Mouse (Mus musculus): ENCODE data around the gene Cstf3. TPM values are rescaled to one million over a fixed set of nuclear protein-coding genes. Genes with fewer than 3 reads are reported as not detected.

Cstf3 gene
- polyA plus RNA-seq, 1 experiment from 2014 or later, result 107 TPM

DNA sequence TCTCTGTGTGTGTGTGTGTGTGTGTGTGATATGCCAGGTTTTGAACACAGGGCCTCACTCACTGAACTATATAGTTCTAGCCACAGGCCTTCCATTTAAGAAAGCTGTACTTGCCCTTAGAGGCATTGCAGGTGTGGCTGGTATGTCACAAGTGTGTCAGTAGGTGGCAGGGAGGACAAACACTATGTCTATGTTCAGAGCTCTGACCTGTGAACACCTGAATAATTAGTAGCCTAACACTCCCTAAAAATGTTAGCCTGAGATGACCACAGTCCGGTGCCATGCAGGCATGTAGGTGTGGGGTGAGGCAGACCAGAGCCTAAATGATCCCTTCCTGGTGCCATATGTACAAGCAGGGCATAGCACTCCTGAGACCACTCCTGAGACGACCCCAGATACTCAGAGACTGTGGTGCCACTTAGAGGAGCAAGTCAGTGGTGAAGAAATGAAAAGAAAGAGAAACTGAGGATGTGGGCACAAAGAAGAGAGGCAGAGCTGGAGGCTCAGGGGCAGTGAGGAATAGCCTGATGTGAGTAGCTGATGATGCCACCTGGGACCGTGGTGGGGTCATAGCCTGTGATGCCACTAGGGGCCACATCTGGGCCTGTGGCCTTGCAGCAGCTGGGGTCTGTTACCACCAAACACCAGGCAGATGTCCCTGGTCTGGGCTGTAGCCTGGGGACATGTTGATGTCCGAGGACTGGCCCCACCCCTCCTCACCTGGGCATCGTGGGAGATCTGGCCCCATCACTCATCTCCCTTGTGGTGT lies 11.3 kb upstream of the Cstf3 start:
- Histone ChIP-seq H3K27me3 (no peaks in the 10 kb centered on the region), H3K9me3 (no peaks in the 10 kb centered on the region), H3K4me1 (replicated peaks) (no peaks in the 10 kb centered on the region), H3K36me3 (no peaks in the 10 kb centered on the region), H3K4me3 (replicated peaks) (no peak overlapping the region), H3K9ac (replicated peaks) (no peak overlapping the region), H3K4me2 (no peak overlapping the region), H3K27ac (no peak overlapping the region)
- 73% methylated on average over 5 of the region's 5 CpGs for WGBS
- ATAC-seq (ENCODE audit: insufficient number of reproducible peaks, insufficient read depth, low FRiP score, low TSS enrichment, low read depth), result no peak

DNA sequence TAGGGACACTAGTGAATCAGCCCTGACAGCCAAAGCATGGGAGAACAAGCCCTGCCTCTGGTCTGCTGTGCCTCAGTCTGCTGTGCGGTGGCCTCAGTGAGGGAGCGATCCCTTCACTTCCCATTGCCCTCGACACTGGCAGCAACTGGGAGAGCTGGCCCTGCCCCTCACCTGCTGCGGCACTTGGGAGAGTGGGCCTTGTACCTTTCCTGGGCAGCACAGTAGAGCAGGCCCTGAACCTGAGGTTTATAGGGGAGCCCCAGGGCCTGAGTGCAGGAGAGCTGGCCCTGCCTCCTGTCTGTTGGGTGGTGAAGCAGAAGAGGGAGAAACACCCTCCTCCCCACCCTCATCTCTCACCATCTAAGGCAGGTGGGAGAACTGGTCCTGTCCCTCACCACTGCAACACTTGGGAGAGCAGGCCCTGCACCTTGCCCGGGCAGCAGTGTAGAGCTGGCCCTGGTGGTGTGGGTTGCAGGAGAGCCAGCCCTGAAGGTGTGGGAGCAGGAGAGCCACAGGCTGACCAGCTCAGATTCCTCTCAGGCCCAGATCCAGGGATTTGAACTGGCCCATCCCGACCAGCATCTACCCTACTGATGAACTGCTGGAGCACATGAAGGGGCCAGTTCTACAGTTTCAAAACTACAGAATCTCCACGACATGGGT lies 10.4 kb upstream of the Cstf3 start:
- Histone ChIP-seq H3K4me1 (replicated peaks) (no peaks in the 10 kb centered on the region), H3K9ac (replicated peaks) (no peak overlapping the region), H3K4me2 (no peak overlapping the region), H3K4me3 (replicated peaks) (no peak overlapping the region), H3K9me3 (no peaks in the 10 kb centered on the region), H3K36me3 (no peaks in the 10 kb centered on the region), H3K27me3 (no peaks in the 10 kb centered on the region), H3K27ac (no peak overlapping the region)
- peak; percentile 52; the same call in 1 of the 2 replicates for ATAC-seq (ENCODE audit: insufficient number of reproducible peaks, insufficient read depth, low FRiP score, low TSS enrichment, low read depth)
- 81% methylated on average over 7 of the region's 7 CpGs for WGBS

DNA sequence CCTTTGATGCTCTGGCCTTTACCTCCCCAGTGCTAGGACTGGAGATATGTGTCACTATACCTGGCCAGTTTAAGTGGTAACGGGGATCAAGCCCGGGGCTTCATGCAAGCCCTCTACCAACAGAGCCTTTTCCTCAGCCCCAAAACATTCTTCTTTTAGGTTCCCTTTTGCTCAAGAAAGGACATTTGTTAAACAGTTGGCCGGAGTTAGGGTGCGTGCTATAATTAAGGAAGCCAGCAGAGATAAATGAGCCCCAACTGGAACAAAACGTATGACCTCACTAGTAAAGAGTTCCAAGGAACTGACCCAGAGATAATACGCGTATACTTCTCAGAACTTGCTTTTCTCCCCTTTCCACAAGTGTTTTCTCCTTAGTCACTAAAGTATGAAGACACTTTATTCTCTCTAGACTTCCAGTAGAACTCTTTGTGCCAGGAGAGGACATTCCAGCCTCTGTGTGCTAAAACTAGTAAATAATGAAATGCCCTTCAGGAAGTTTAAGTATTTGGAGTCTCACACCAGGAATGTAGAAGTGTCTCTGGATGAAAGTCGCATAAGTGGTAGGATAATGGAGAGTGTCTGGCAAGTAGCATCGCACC lies 8.9 kb upstream of the Cstf3 start:
- H3K4me2 ChIP-seq, result no peak overlapping the region
- H3K9ac ChIP-seq (replicated peaks), result no peak overlapping the region
- H3K4me1 ChIP-seq (replicated peaks), result no peaks in the 10 kb centered on the region
- H3K27ac ChIP-seq, result no peak overlapping the region
- 83% methylated on average over 9 of the region's 9 CpGs for WGBS
- no peaks in the 10 kb centered on the region for H3K36me3 ChIP-seq
- ATAC-seq (ENCODE audit: insufficient number of reproducible peaks, insufficient read depth, low FRiP score, low TSS enrichment, low read depth), result no peak
- no peak overlapping the region for H3K4me3 ChIP-seq (replicated peaks)
- H3K9me3 ChIP-seq, result no peaks in the 10 kb centered on the region
- no peaks in the 10 kb centered on the region for H3K27me3 ChIP-seq

DNA sequence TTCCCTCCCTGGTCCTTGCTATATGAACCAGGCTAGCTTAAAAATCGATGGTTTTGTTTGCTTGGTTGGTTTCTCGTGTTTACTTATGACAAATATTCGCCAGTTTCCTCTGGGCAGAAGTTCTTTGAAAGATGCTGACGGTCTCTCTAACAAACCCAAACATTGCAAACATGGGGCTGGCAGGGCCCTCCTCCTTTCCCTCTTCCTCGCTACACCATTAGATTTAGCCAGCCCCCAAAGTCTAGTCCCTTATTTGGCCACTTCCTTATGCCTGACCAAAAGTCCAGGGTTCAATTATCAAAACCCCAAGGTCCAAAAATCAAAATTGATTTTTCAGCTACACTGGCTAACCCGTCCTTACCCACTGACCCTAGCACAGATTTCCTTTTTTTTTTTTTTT lies 7.3 kb upstream of the Cstf3 start:
- WGBS, result 83% methylated on average over 6 of the region's 6 CpGs
- H3K27ac ChIP-seq, result no peak overlapping the region
- H3K4me2 ChIP-seq, result no peak overlapping the region
- H3K4me3 ChIP-seq (replicated peaks), result no peak overlapping the region
- no peaks in the 10 kb centered on the region for H3K27me3 ChIP-seq
- no peak for ATAC-seq (ENCODE audit: insufficient number of reproducible peaks, insufficient read depth, low FRiP score, low TSS enrichment, low read depth)
- H3K9me3 ChIP-seq, result no peaks in the 10 kb centered on the region
- H3K9ac ChIP-seq (replicated peaks), result no peak overlapping the region
- no peaks in the 10 kb centered on the region for H3K36me3 ChIP-seq
- no peaks in the 10 kb centered on the region for H3K4me1 ChIP-seq (replicated peaks)

DNA sequence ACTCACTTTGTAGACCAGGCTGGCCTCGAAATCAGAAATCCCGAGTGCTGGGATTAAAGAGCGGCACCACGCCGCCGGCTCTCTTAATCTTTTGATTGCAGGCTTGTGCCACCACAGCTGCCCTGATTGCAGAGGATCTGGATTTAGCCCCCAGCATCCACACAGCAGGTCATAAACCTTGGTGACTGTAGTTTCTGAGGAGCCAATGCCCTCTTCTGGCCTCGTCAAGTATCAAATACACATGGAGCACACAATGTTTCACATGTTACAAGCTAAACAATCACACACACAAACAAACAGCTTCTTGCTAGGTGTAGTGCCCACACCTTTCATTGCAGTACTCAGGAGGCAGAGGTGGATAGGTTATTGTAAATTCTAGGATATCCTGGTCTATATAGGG lies 6.1 kb upstream of the Cstf3 start:
- Histone ChIP-seq H3K4me2 (no peak overlapping the region), H3K27ac (no peak overlapping the region), H3K9me3 (no peaks in the 10 kb centered on the region), H3K4me3 (replicated peaks) (no peak overlapping the region), H3K9ac (replicated peaks) (no peak overlapping the region), H3K4me1 (replicated peaks) (no peaks in the 10 kb centered on the region), H3K36me3 (no peaks in the 10 kb centered on the region), H3K27me3 (no peaks in the 10 kb centered on the region)
- no peak for ATAC-seq (ENCODE audit: insufficient number of reproducible peaks, insufficient read depth, low FRiP score, low TSS enrichment, low read depth)
- WGBS, result 54% methylated on average over 7 of the region's 7 CpGs

DNA sequence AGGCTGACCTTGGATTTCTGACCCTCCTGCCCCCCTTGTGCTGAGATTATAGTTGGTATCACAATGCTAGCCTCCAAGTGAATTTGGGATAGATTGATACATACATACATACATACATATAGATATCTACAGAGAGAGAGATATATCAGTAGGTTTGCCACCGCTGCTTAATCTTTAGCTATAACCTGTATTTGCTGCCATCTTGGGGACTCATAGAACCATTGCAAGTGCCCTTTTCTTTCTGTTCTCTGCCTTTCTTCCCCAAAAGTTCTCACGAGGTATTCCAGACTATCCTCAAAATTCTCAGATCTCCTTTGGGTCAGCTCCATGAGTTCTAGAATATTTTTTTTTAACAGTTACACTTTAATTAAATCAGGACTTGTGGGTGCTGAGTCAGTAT lies 4.7 kb upstream of the Cstf3 start:
- H3K9ac ChIP-seq (replicated peaks), result no peak overlapping the region
- no peak overlapping the region for H3K4me3 ChIP-seq (replicated peaks)
- no peak for ATAC-seq (ENCODE audit: insufficient number of reproducible peaks, insufficient read depth, low FRiP score, low TSS enrichment, low read depth)
- WGBS, result 52% methylated on average over 2 of the region's 2 CpGs
- no peaks in the 10 kb centered on the region for H3K4me1 ChIP-seq (replicated peaks)
- H3K27me3 ChIP-seq, result no peaks in the 10 kb centered on the region
- no peak overlapping the region for H3K4me2 ChIP-seq
- no peaks in the 10 kb centered on the region for H3K36me3 ChIP-seq
- no peaks in the 10 kb centered on the region for H3K9me3 ChIP-seq
- no peak overlapping the region for H3K27ac ChIP-seq

DNA sequence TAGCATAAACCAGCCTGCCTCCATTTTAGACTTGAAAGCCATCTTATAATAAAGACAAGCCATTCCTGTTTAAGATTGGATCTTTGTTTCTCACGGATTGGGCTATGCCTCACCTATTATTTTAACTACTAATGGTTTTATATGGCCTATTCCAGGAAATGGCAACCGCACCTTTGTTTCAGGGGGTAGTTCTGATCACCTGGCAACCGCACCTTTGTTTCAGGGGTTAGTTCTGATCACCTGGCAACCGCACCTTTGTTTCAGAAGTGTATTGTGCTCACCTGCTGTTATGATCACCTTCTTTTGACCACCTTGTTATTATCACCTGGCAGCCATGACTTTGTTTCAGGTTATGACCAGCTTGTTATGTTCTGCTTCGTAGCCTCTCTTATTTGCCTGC lies 1.8 kb upstream of the Cstf3 start:
- Histone ChIP-seq H3K9me3 (no peaks in the 10 kb centered on the region), H3K4me2 (no peak overlapping the region), H3K4me1 (replicated peaks) (peaks cover 8% of the 10 kb centered on the region), H3K36me3 (no peaks in the 10 kb centered on the region), H3K9ac (replicated peaks) (no peak overlapping the region), H3K27ac (no peak overlapping the region), H3K4me3 (replicated peaks) (no peak overlapping the region), H3K27me3 (no peaks in the 10 kb centered on the region)
- WGBS, result 89% methylated on average over 5 of the region's 5 CpGs
- no peak for ATAC-seq (ENCODE audit: insufficient number of reproducible peaks, insufficient read depth, low FRiP score, low TSS enrichment, low read depth)

DNA sequence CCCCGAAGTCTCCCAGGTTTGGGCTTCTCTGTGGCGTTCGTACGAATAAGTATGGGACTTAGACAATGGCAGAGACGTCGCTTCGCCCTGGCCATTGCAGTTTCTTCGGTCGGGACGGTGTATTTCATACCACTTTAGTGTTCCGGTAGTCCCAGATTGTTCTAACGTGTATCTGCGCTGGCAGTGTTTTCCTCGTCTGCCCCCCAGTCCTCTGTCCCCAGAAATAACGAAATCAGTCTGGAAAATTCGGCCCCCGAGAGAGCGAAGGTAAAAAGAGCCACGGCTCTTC lies 450 bp downstream of the Cstf3 start:
- Histone ChIP-seq H3K4me1 (replicated peaks) (peaks cover 8% of the 10 kb centered on the region), H3K27me3 (no peaks in the 10 kb centered on the region), H3K4me3 (replicated peaks) (peak overlapping the region; percentile 88), H3K4me2 (peak overlapping the region; percentile 70), H3K36me3 (no peaks in the 10 kb centered on the region), H3K9ac (replicated peaks) (peak overlapping the region; percentile 91), H3K9me3 (no peaks in the 10 kb centered on the region), H3K27ac (peak overlapping the region; percentile 87)
- under 1% methylated on average over 19 of the region's 19 CpGs for WGBS
- no peak for ATAC-seq (ENCODE audit: insufficient number of reproducible peaks, insufficient read depth, low FRiP score, low TSS enrichment, low read depth)

DNA sequence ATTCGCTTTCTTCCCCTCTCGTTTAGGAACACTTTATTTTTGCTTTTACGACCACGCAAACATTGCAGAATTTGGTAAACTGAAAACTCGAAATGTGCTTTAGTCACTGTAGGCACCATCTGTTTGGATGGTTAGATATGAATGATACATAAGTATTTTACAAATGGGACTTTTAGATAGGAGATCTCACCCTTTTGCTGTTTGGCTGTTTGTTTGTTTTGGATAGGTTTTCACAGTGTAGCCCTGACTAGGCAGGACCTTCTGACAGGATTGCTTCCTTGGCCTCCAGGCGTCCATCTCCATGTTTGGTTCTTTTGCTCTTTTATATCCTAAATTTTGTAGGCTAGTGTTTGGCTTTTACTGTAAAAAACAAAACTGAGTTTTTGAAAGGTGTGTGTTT lies 818 bp downstream of the Cstf3 start:
- peak overlapping the region; percentile 91 for H3K9ac ChIP-seq (replicated peaks)
- peak overlapping the region; percentile 88 for H3K4me3 ChIP-seq (replicated peaks)
- no peaks in the 10 kb centered on the region for H3K27me3 ChIP-seq
- no peaks in the 10 kb centered on the region for H3K9me3 ChIP-seq
- peaks cover 8% of the 10 kb centered on the region for H3K4me1 ChIP-seq (replicated peaks)
- H3K36me3 ChIP-seq, result no peaks in the 10 kb centered on the region
- WGBS, result under 1% methylated on average over 6 of the region's 6 CpGs
- no peak for ATAC-seq (ENCODE audit: insufficient number of reproducible peaks, insufficient read depth, low FRiP score, low TSS enrichment, low read depth)
- H3K4me2 ChIP-seq, result peak overlapping the region; percentile 70
- peak overlapping the region; percentile 87; the same call in 1 of the 2 replicates for H3K27ac ChIP-seq

DNA sequence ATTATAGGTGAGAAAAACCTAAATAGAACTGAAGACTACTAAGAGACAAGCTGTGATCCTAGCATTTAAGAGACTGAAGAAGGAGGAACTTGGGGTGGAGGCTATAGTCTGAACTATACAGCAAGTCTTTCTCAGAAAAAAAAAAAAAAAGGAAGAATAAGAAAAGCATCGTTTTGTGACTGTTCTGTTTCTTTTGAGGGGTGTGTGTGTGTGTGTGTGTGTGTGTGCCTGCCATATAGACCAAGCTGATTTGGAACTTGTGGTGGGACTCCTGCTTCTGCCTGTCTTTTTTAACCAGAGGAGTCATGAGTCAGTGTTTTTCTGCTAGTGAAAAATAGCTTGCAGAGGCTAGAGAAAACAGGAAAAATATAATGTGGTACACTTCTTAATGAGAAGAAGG lies 4.7 kb downstream of the Cstf3 start:
- Histone ChIP-seq H3K27ac (no peak overlapping the region), H3K4me1 (replicated peaks) (peaks cover 8% of the 10 kb centered on the region), H3K4me2 (no peak overlapping the region), H3K9ac (replicated peaks) (no peak overlapping the region), H3K4me3 (replicated peaks) (no peak overlapping the region), H3K27me3 (no peaks in the 10 kb centered on the region), H3K36me3 (peaks cover 8% of the 10 kb centered on the region), H3K9me3 (no peaks in the 10 kb centered on the region)
- no peak for ATAC-seq (ENCODE audit: insufficient number of reproducible peaks, insufficient read depth, low FRiP score, low TSS enrichment, low read depth)
- WGBS, result 67% methylated on average over 1 of the region's 1 CpGs

DNA sequence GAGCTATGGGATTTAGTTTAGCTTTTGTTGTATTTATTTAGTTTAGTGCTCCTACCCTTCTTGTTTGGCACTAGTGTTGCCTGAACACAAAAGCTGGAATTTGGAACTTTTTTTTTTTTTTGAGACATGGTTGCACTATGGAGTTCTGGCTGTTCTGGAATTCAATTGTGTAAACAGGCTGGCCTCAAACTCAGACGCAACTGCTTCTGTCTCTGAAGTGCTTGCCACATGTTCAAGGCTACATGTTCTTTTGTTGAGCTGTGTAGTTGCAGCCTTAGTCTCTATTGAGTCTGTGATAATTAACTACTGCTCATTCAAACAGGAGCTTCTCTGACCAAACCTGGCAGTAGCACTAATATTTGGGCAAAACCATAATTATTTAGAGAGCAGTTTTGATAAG lies 13.1 kb downstream of the Cstf3 start:
- no peak overlapping the region for H3K9ac ChIP-seq (replicated peaks)
- H3K36me3 ChIP-seq, result peaks cover 16% of the 10 kb centered on the region
- ATAC-seq (ENCODE audit: insufficient number of reproducible peaks, insufficient read depth, low FRiP score, low TSS enrichment, low read depth), result no peak
- no peak overlapping the region for H3K27ac ChIP-seq
- 73% methylated on average over 1 of the region's 1 CpGs for whole genome bisulfite sequencing
- no peaks in the 10 kb centered on the region for H3K4me1 ChIP-seq (replicated peaks)
- H3K4me2 ChIP-seq, result no peak overlapping the region
- H3K27me3 ChIP-seq, result no peaks in the 10 kb centered on the region
- no peaks in the 10 kb centered on the region for H3K9me3 ChIP-seq
- no peak overlapping the region for H3K4me3 ChIP-seq (replicated peaks)
